Mouse (Mus musculus) bone marrow, adult 2 months (tissue): ENCODE measurements around the gene Serpinb9c.

Experiments
- CTCF ChIP-seq: fragments of 200-500 bp; IDR thresholded peaks from 2 replicates; pipeline ENCODE4 v1.5.1; 2011; ENCODE audit warnings: low read length, control low read depth; ENCODE audit not compliant: control insufficient read depth, insufficient read depth
- POLR2A ChIP-seq: fragments of 200-500 bp; IDR thresholded peaks from 2 replicates; pipeline ENCODE4 v1.6.1; 2011; ENCODE audit warnings: low read depth, mild to moderate bottlenecking, control low read depth, low read length, borderline replicate concordance; ENCODE audit not compliant: control insufficient read depth

GRCm38 (mm10) chr13:33113054-33113453, 46.5 kb downstream of the Serpinb9c start:
- TF ChIP-seq CTCF (no peak), POLR2A (no peak)
